Mouse (Mus musculus) left cerebral cortex, adult 2 months (tissue): Measurements from ENCODE around the gene Tmem51. TPM values are rescaled to one million over a fixed set of nuclear protein-coding genes. Genes with fewer than 3 reads are reported as not detected.

ENCODE experiments used
- DNase-seq, 2 experiments: peaks; one replicate each; pipeline ENCODE4 v3.0.0; 2021 to 2022; ENCODE audit warnings: low spot score in 2 of 2, mixed read lengths in 1 of 2; ENCODE audit errors: extremely low spot score in 1 of 2
- H3K27ac ChIP-seq: fragments of 200-600 bp; 2 replicates; pipeline ENCODE4 v1.8.1; 2022
- H3K4me3 ChIP-seq: fragments of 200-600 bp; 2 replicates; pipeline ENCODE4 v1.8.1; 2022
- CTCF ChIP-seq: fragments of 200-600 bp; IDR thresholded peaks from 2 replicates; pipeline ENCODE4 v1.8.1; 2022; ENCODE audit warnings: antibody characterized with exemption, mild to moderate bottlenecking, moderate library complexity
- intact Hi-C: fragments of 180-260 bp; cut with DNase I; formaldehyde crosslinking; loops from one replicate; pipeline ENCODE4 v1.15.1; 2025
- total RNA-seq, 2 experiments: library from RNA; stranded (reverse); gene quantifications; 2 replicates each; pipeline ENCODE4 v1.2.3; 2021

The Tmem51 gene
- total RNA-seq, 2 experiments from 2014 or later, result 4.9 to 5.6 TPM

DNA sequence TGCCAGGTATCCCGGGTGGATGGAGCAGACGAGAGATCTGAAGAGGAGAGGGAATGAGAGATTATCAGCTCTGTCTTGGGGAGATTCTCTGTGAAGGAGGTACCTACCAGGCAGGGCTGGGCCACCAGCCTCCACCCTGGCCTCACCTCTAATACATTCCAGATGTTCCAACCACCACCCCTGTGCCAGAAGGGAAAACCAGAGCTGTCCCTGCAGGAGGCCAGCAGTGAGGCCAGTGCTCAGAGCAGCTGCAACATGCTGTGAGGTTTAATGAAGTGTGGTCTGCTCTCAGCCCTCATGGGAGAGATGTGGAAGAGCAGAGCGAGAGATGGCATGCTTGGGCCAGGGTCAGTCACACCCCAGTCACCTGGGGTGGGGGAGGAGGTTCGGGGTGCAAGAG, 46.2 kb downstream of the Tmem51 start:
- intact Hi-C loops, result no loop called here
- TF ChIP-seq CTCF, result no peak
- no peak overlapping the region for H3K27ac ChIP-seq
- DNase-seq, result no peak
- H3K4me3 ChIP-seq, result no peak overlapping the region

DNA sequence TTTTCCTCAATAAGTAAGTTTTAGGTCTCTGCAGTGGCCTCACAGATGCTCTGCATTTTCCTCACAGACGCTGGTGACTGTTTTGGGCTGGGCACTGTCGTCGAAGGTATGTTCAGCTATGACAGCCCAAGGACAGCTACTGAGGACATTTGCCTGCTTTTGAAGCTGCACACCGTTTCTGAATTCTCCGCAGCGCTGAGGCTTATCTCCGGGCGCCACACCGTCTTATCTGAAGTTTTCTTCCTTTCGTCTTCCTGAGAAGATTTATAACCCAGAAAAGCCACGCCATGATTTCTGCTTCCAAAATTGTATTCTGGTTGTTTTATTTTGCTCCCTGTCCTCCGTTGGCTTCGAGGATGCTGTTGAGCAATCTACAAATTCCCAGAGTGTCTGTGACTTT, 55.6 kb downstream of the Tmem51 start:
- no peak overlapping the region for H3K4me3 ChIP-seq
- H3K27ac ChIP-seq, result no peak overlapping the region
- intact Hi-C loops, result no loop called here
- no peak for DNase-seq
- TF ChIP-seq CTCF, result no peak

DNA sequence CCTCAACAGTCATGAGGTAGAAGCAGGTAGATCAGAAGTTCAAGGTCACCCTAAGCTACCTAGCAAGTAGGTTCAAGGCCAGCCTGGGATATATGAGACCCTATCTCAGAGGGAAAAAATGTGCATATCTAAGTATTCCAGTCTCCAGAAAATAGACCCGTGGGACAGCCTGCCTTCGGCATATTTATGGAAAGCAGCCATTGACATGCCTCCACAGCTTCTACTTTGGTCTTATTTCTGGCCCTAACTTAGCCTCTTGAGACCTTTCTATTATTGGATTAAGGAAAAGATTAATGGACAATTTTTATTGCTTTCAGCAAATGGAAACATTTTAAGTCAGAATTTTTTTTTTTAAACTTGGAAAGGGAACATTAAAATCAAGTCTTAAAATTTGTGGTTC, 57.1 kb downstream of the Tmem51 start:
- H3K4me3 ChIP-seq, result no peak overlapping the region
- intact Hi-C loops, result no loop called here
- DNase-seq, result no peak
- no peak for TF ChIP-seq CTCF
- H3K27ac ChIP-seq, result no peak overlapping the region

- intact Hi-C loops, result no loop called here
- no peak overlapping the region for H3K4me3 ChIP-seq
- TF ChIP-seq CTCF, result no peak
- no peak overlapping the region for H3K27ac ChIP-seq
- DNase-seq, result no peak
These were observed 59.6 kb downstream of the Tmem51 start for GRCm38 (mm10) chr4:142024536-142024935.

DNA sequence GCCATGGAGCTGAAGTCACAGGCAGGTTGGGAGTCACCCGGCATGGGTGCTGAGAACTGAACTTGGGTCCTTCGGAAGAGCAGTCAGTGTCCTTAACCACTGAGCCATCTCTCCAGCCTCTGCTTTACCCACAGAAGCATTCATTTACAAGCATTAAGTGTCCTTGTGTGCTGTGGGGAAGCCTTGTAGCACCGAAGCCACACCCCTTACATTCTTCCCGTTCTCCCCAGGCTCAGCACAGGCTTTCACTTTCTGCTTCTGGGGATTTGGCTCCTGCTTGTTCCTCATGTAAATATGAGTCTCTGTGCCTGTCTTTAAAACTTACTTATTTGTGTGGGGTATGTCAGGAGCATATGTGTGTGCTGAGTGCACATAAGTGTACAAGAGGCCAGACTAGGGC, 60.9 kb downstream of the Tmem51 start:
- no peak for TF ChIP-seq CTCF
- intact Hi-C loops, result no loop called here
- DNase-seq, result no peak
- no peak overlapping the region for H3K4me3 ChIP-seq
- H3K27ac ChIP-seq, result no peak overlapping the region

GRCm38 (mm10) chr4:142017686-142018085, 66.4 kb downstream of the Tmem51 start:
- intact Hi-C loops, result no loop called here
- DNase-seq, result no peak
- H3K4me3 ChIP-seq, result no peak overlapping the region
- no peak for TF ChIP-seq CTCF
- no peak overlapping the region for H3K27ac ChIP-seq

- peak; percentile 47 to 55 for DNase-seq
- peak within 1 kb of the TSS; percentile 48 for H3K4me3 ChIP-seq
- intact Hi-C loops, result no loop called here
- peak; percentile 15 for TF ChIP-seq CTCF
- H3K27ac ChIP-seq, result no peak within 1 kb of the TSS
These were observed 69.2 kb downstream of the Tmem51 start, which contains the start of gene Fhad1 for GRCm38 (mm10) chr4:142014659-142015608. Fhad1 (minus strand) TSS chr4:142015082.

DNA sequence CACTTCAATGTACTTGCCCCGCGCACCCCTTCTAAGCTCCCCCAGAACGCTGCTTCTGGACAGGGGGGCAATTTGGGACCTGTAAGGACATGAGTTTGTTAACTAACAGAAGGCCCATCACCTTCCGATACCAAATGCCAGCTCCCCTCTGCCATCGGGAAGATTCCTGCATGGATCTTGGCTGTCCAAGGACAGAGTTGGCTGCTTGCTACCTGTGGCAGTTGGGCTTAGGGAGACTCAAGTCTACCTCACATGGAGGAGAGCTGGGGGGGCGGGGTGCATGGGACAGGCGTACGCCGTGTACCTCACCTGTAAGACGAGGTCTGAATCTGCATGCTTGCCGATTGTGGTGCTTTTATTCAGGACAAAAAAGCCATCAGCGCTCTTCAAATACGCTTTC, 72.9 kb downstream of the Tmem51 start:
- no peak overlapping the region for H3K4me3 ChIP-seq
- DNase-seq, result no peak
- intact Hi-C loops, result no loop called here
- no peak for TF ChIP-seq CTCF
- no peak overlapping the region for H3K27ac ChIP-seq

GRCm38 (mm10) chr4:142010441-142010840, 73.7 kb downstream of the Tmem51 start:
- intact Hi-C loops, result no loop called here
- Histone ChIP-seq H3K27ac (no peak overlapping the region), H3K4me3 (no peak overlapping the region)
- no peak for DNase-seq
- no peak for TF ChIP-seq CTCF

- intact Hi-C loops, result loop anchor here (5.0 to 10.0 kb wide), 3 partner anchors 74 to 1017 kb away; partner anchors contain the start of gene Tmem51
- Histone ChIP-seq H3K27ac (no peak overlapping the region), H3K4me3 (no peak overlapping the region)
- no peak for TF ChIP-seq CTCF
- no peak for DNase-seq
These were observed 75.9 kb downstream of the Tmem51 start for GRCm38 (mm10) chr4:142008206-142008605.

DNA sequence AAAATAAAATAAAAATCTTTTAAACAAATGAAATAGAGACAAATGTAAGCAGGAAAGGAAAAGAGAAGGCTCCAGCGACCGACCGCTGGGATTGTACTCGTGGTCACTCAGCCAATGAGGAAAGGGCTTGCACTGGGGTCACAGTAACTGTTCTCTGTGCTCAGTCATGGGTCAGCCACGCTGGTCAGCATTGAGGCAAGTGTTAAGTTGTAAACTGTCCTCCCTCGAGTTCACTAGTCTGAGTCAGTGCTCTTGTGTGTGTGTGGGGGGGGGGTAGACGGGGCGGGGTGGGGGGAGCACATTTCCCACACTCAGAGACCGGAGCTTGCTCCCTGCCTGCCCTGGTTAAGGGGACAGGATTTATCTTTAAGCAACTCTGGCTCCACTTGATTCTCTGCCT, 83.5 kb downstream of the Tmem51 start:
- no peak for DNase-seq
- H3K4me3 ChIP-seq, result no peak overlapping the region
- no peak overlapping the region for H3K27ac ChIP-seq
- no peak for TF ChIP-seq CTCF
- intact Hi-C loops, result loop anchor here (10.0 kb wide), 2 partner anchors 244 to 1024 kb away; no protein-coding TSS in a partner anchor

GRCm38 (mm10) chr4:141999494-142000074, 84.5 kb downstream of the Tmem51 start:
- Histone ChIP-seq H3K4me3 (no peak overlapping the region), H3K27ac (no peak overlapping the region)
- intact Hi-C loops, result loop anchor here (10.0 kb wide), 2 partner anchors 245 to 1025 kb away; no protein-coding TSS in a partner anchor
- TF ChIP-seq CTCF, result no peak
- DNase-seq, result no peak
